Mouse (Mus musculus): ENCODE data around the gene Ugt1a1.

DNA sequence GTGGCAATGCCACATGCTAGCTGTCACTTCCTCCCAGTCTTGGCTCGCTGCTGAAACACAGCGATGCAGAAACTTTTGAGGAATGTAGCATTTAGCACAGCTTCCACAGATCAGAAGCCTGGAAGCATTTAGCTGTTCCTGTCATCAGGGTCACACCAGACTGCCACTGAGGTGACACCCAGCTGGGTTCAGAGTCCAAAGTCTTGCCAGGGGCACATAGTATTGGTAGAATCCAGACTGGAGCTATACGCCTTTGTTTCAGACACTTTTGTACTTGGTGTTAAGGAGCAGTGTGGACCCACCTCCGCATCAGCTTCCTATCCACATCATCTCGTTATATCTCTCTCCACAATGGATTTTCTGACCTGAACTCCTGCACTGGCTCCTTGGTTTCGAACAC is 41.8 kb downstream of the Ugt1a1 start:
- no peak for TF ChIP-seq CTCF (conservative IDR thresholded peaks at IDR 0.05; ENCODE audit: insufficient read depth, insufficient read length, low read depth, low read length)
- no peak for TF ChIP-seq POLR2A (IDR thresholded peaks at IDR 0.05; ENCODE audit: low read depth, low read length)
